Mouse (Mus musculus): ENCODE results near the gene Glmp. TPM values are rescaled to one million over a fixed set of nuclear protein-coding genes. Genes with fewer than 3 reads are reported as not detected.
A peak's percentile ranks its signal among the peaks of the same experiment; 100 is the strongest.
"Not testable (repeated sequence)": the region's sequence is repeated elsewhere in the genome, so short reads cannot be mapped to it uniquely, and the experiment has no call there.

The Glmp gene
- polyA plus RNA-seq, 1 experiment from 2014 or later, result 126 TPM

GRCm38 (mm10) chr3:88359989-88360388, 35.2 kb downstream of the Glmp start:
- Histone ChIP-seq H3K9me3 (ENCODE audit: control insufficient read depth, low read length) (no peaks in the 10 kb centered on the region), H3K27ac (replicated peaks in 1 of 2; ENCODE audit: control insufficient read depth in 1 of 2, insufficient read depth in 1 of 2, low read depth in 2 of 2, low read length in 2 of 2) (peak overlapping the region; percentile 28 to 41; a peak in 2 of 4 replicates), H3K9ac (ENCODE audit: low read length) (no peak overlapping the region), H3K4me2 (ENCODE audit: low read length) (no peak overlapping the region), H3K36me3 (ENCODE audit: control insufficient read depth, insufficient read depth, low read length) (peaks cover 82% of the 10 kb centered on the region), H3K27me3 (ENCODE audit: control insufficient read depth, insufficient read depth, low read length) (0 out of 2 replicates have a peak, but pooled peaks cover 4% of the 10 kb centered on the region), H3K4me3 (ENCODE audit: control insufficient read depth in 1 of 2, insufficient read depth in 1 of 2, low read depth in 1 of 2, low read length in 2 of 2) (no peak overlapping the region), H3K4me1 (ENCODE audit: control insufficient read depth in 2 of 2, insufficient read depth in 2 of 2, low read length in 2 of 2) (peaks cover 15 to 22% of the 10 kb centered on the region in 2 experiments)
- WGBS, result 66% methylated on average over 3 of the region's 3 CpGs
- ATAC-seq (ENCODE audit: insufficient number of reproducible peaks, insufficient read depth, low FRiP score, low read depth), result no peak

- no peak overlapping the region for H3K4me3 ChIP-seq (ENCODE audit: control insufficient read depth in 1 of 2, insufficient read depth in 1 of 2, low read depth in 1 of 2, low read length in 2 of 2)
- peaks cover 70% of the 10 kb centered on the region for H3K36me3 ChIP-seq (ENCODE audit: control insufficient read depth, insufficient read depth, low read length)
- H3K27me3 ChIP-seq (ENCODE audit: control insufficient read depth, insufficient read depth, low read length), result peaks cover 15% of the 10 kb centered on the region
- H3K9me3 ChIP-seq (ENCODE audit: control insufficient read depth, low read length), result no peaks in the 10 kb centered on the region
- no peak for ATAC-seq (ENCODE audit: insufficient number of reproducible peaks, insufficient read depth, low FRiP score, low read depth)
- WGBS, result 64% methylated on average over 6 of the region's 6 CpGs
- H3K4me1 ChIP-seq (ENCODE audit: control insufficient read depth in 2 of 2, insufficient read depth in 2 of 2, low read length in 2 of 2), result peaks cover 15 to 22% of the 10 kb centered on the region in 2 experiments
- H3K27ac ChIP-seq (replicated peaks in 1 of 2; ENCODE audit: control insufficient read depth in 1 of 2, insufficient read depth in 1 of 2, low read depth in 2 of 2, low read length in 2 of 2), result no peak overlapping the region
- no peak overlapping the region for H3K4me2 ChIP-seq (ENCODE audit: low read length)
- H3K9ac ChIP-seq (ENCODE audit: low read length), result no peak overlapping the region
Measured at GRCm38 (mm10) chr3:88361096-88361495, 36.3 kb downstream of the Glmp start.

DNA sequence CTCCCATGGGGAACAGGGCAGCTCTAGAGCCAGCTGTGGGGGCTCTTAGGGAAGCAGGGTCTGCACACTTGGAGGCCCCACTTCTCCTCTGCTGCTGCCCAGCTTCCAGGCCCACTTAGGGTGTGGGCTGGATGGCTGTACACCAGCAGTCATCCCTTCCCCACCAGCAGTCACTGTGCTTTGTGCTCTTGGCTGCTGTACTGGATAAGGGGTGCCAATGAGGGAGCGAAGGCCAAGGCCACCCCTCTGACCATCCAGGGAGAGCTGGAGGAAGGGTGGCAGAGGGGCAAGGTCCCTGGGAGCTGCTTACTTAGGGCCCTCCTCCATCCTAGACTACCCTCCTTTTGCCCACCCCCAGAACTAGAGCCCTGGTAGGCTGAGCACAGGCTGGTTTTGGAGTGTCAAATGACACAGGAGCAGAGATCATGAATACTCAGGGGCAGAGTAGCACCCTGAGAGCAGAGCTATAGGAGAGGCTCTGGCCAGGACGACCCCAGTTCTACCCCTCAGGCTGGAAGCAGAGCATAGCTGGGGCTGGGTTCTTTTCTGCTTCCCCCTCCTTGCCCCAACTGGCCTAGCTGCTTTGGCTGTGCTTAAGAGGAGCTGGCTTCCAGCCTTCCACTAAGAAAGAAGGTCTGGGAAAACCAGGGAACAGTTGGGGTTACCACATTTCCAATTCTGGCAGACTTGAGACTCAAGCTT, 36.9 kb downstream of the Glmp start:
- 74% methylated on average over 2 of the region's 2 CpGs for WGBS
- Histone ChIP-seq H3K9ac (ENCODE audit: low read length) (no peak overlapping the region), H3K9me3 (ENCODE audit: control insufficient read depth, low read length) (no peaks in the 10 kb centered on the region), H3K36me3 (ENCODE audit: control insufficient read depth, insufficient read depth, low read length) (peaks cover 64% of the 10 kb centered on the region), H3K27me3 (ENCODE audit: control insufficient read depth, insufficient read depth, low read length) (peaks cover 17% of the 10 kb centered on the region), H3K4me1 (ENCODE audit: control insufficient read depth in 2 of 2, insufficient read depth in 2 of 2, low read length in 2 of 2) (peaks cover 15 to 22% of the 10 kb centered on the region in 2 experiments), H3K4me3 (ENCODE audit: control insufficient read depth in 1 of 2, insufficient read depth in 1 of 2, low read depth in 1 of 2, low read length in 2 of 2) (no peak overlapping the region), H3K4me2 (ENCODE audit: low read length) (no peak overlapping the region), H3K27ac (replicated peaks in 1 of 2; ENCODE audit: control insufficient read depth in 1 of 2, insufficient read depth in 1 of 2, low read depth in 2 of 2, low read length in 2 of 2) (no peak overlapping the region)
- ATAC-seq (ENCODE audit: insufficient number of reproducible peaks, insufficient read depth, low FRiP score, low read depth), result no peak

DNA sequence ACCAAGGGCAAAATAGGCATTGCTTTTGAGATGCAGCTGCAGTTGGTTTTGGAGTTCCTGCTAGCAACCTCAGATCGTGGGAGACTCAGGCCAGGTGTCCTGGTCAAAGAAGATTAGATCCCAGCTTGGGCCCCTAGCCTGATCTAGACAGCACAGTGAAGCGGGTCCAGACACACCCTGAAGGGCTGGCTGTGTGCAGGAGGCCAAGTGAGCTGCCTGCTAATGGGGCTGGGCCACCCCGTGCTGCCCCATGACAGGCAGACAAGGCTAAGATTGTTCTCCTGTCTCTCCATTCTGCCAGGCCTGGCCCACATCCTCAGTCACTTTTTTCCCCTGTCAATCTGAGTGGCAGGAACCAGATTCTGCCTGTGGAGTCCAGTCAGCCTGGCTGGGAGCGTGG, 38.9 kb downstream of the Glmp start:
- Histone ChIP-seq H3K4me2 (ENCODE audit: low read length) (0 out of 2 replicates have a peak overlapping the region, but pooled peaks have one; percentile 59), H3K27ac (replicated peaks in 1 of 2; ENCODE audit: control insufficient read depth in 1 of 2, insufficient read depth in 1 of 2, low read depth in 2 of 2, low read length in 2 of 2) (peak overlapping the region in 1 of 2 experiments; percentile 62; a peak in 2 of 4 replicates), H3K9me3 (ENCODE audit: control insufficient read depth, low read length) (no peaks in the 10 kb centered on the region), H3K4me1 (ENCODE audit: control insufficient read depth in 2 of 2, insufficient read depth in 2 of 2, low read length in 2 of 2) (peaks cover 15 to 22% of the 10 kb centered on the region in 2 experiments), H3K9ac (ENCODE audit: low read length) (no peak overlapping the region), H3K27me3 (ENCODE audit: control insufficient read depth, insufficient read depth, low read length) (peaks cover 17% of the 10 kb centered on the region), H3K4me3 (ENCODE audit: control insufficient read depth in 1 of 2, insufficient read depth in 1 of 2, low read depth in 1 of 2, low read length in 2 of 2) (no peak overlapping the region), H3K36me3 (ENCODE audit: control insufficient read depth, insufficient read depth, low read length) (peaks cover 44% of the 10 kb centered on the region)
- 25% methylated on average over 4 of the region's 4 CpGs for WGBS
- ATAC-seq (ENCODE audit: insufficient number of reproducible peaks, insufficient read depth, low FRiP score, low read depth), result no peak

GRCm38 (mm10) chr3:88364337-88364736, 39.5 kb downstream of the Glmp start, which contains the start of gene Paqr6:
Paqr6 (plus strand) TSS chr3:88364584.
- peak within 1 kb of the TSS; percentile 38 for H3K9ac ChIP-seq (ENCODE audit: low read length)
- peaks cover 17% of the 10 kb centered on the region for H3K27me3 ChIP-seq (ENCODE audit: control insufficient read depth, insufficient read depth, low read length)
- peak within 1 kb of the TSS; percentile 8 to 17 for H3K4me3 ChIP-seq (ENCODE audit: control insufficient read depth in 1 of 2, insufficient read depth in 1 of 2, low read depth in 1 of 2, low read length in 2 of 2)
- peak; percentile 40; the same call in 1 of the 2 replicates for ATAC-seq (ENCODE audit: insufficient number of reproducible peaks, insufficient read depth, low FRiP score, low read depth)
- H3K4me2 ChIP-seq (ENCODE audit: low read length), result peak within 1 kb of the TSS; percentile 59
- peaks cover 38% of the 10 kb centered on the region for H3K36me3 ChIP-seq (ENCODE audit: control insufficient read depth, insufficient read depth, low read length)
- peak within 1 kb of the TSS in 1 of 2 experiments; percentile 62; a peak in 2 of 4 replicates for H3K27ac ChIP-seq (replicated peaks in 1 of 2; ENCODE audit: control insufficient read depth in 1 of 2, insufficient read depth in 1 of 2, low read depth in 2 of 2, low read length in 2 of 2)
- peaks cover 14 to 17% of the 10 kb centered on the region in 2 experiments for H3K4me1 ChIP-seq (ENCODE audit: control insufficient read depth in 2 of 2, insufficient read depth in 2 of 2, low read length in 2 of 2)
- no peaks in the 10 kb centered on the region for H3K9me3 ChIP-seq (ENCODE audit: control insufficient read depth, low read length)
- 3% methylated on average over 16 of the region's 16 CpGs for WGBS

- Histone ChIP-seq H3K36me3 (ENCODE audit: control insufficient read depth, insufficient read depth, low read length) (peaks cover 23% of the 10 kb centered on the region), H3K4me2 (ENCODE audit: low read length) (no peak overlapping the region), H3K4me1 (ENCODE audit: control insufficient read depth in 2 of 2, insufficient read depth in 2 of 2, low read length in 2 of 2) (peaks cover 9 to 17% of the 10 kb centered on the region in 2 experiments), H3K27ac (replicated peaks in 1 of 2; ENCODE audit: control insufficient read depth in 1 of 2, insufficient read depth in 1 of 2, low read depth in 2 of 2, low read length in 2 of 2) (no peak overlapping the region), H3K9me3 (ENCODE audit: control insufficient read depth, low read length) (peaks cover 8% of the 10 kb centered on the region; the same call in 1 of the 2 replicates), H3K9ac (ENCODE audit: low read length) (no peak overlapping the region), H3K27me3 (ENCODE audit: control insufficient read depth, insufficient read depth, low read length) (peaks cover 17% of the 10 kb centered on the region), H3K4me3 (ENCODE audit: control insufficient read depth in 1 of 2, insufficient read depth in 1 of 2, low read depth in 1 of 2, low read length in 2 of 2) (no peak overlapping the region)
- 43% methylated on average over 34 of the region's 34 CpGs for WGBS
- no peak for ATAC-seq (ENCODE audit: insufficient number of reproducible peaks, insufficient read depth, low FRiP score, low read depth)
Measured at GRCm38 (mm10) chr3:88365705-88366361, 41.0 kb downstream of the Glmp start.

DNA sequence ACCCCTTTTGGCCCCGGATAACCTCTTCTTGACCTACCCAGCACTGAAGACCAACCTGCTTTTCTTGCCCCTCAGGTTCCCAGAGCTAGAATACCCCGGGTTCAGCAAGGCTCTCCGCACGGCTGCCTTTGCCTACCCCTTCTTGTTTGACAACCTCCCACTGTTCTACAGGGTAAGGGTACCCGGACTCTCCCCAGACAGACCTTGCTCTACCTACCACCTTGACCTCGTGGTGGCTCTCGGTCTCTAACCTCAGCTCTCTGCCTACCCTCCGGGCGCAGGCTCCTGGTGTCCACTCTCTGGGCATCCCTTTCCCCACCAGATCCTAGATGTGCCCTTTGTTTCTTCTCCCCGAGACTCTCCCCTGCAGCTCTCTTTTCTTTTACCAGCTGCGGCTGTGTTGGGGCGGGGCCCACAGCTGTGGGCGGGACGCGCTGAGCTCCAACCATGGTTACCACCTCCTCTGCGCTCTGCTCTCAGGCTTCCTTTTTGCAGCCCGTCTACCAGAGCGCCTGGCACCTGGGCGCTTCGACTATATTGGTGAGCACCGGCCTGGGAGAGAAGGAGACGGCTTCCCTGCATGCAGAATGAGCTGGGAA, 42.1 kb downstream of the Glmp start:
- 7% methylated on average over 17 of the region's 22 CpGs for WGBS
- peaks cover 12% of the 10 kb centered on the region for H3K36me3 ChIP-seq (ENCODE audit: control insufficient read depth, insufficient read depth, low read length)

More for the DNA sequence above, 42.1 kb downstream of the Glmp start:
- H3K27ac ChIP-seq (replicated peaks in 1 of 2; ENCODE audit: control insufficient read depth in 1 of 2, insufficient read depth in 1 of 2, low read depth in 2 of 2, low read length in 2 of 2); H3K9me3 ChIP-seq (ENCODE audit: control insufficient read depth, low read length); ATAC-seq (ENCODE audit: insufficient number of reproducible peaks, insufficient read depth, low FRiP score, low read depth); H3K9ac ChIP-seq (ENCODE audit: low read length): not testable (repeated sequence)
- peaks cover 9 to 17% of the 10 kb centered on the region in 2 experiments for H3K4me1 ChIP-seq (ENCODE audit: control insufficient read depth in 2 of 2, insufficient read depth in 2 of 2, low read length in 2 of 2)
- H3K27me3 ChIP-seq (ENCODE audit: control insufficient read depth, insufficient read depth, low read length), result peaks cover 17% of the 10 kb centered on the region
- peak overlapping the region; percentile 42; the same call in 1 of the 2 replicates for H3K4me2 ChIP-seq (ENCODE audit: low read length)
- H3K4me3 ChIP-seq (ENCODE audit: control insufficient read depth in 1 of 2, insufficient read depth in 1 of 2, low read depth in 1 of 2, low read length in 2 of 2), result 0 out of 4 replicates have a peak overlapping the region, but pooled peaks of 1 of the 2 experiments have one; percentile 19

Data from heart, embryonic 14.5 days (tissue).